Mouse (Mus musculus): ENCODE data around the gene Osbpl2. TPM values are rescaled to one million over a fixed set of nuclear protein-coding genes. Genes with fewer than 3 reads are reported as not detected.

The Osbpl2 gene
- polyA plus RNA-seq, 1 experiment from 2014 or later, result 10.4 TPM

DNA sequence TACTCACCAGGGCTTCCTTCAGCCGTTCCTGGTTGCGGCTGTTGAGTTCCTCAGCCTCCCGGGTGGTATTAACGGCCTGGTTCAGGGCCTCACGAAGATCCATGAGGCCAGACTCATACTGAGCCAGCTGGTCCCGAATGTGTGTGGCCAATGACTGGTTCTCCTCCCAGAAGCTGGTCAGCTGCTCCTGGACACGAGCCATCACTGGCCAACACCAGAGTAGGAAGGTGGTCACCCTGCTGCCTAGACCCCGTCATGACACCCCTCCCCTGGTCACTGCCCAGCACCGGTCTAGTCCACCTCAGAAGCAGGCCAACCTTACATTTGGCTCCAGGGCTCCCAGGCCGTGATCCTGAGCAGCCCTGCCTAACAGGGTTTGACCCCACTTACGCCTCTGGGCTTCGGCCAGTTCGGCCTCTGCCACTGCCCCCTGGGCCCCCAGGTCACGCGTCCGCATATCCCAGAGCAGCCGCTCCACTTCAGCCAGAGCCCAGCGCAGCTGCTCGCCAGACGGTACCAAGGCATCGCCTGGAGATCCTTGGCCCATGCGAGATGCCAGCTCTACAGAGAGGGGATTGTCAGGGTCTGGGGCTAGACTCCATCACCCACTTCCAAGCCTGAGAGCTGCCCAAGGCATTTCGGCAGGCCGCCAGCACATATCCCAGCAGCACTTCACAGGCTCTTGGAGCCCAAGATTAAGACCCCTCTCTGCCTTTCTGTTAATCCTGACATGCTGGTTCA, 65.1 kb downstream of the Osbpl2 start:
- 80% methylated on average over 24 of the region's 24 CpGs for WGBS (ENCODE audit: insufficient replicate concordance)
- no peaks in the 10 kb centered on the region for H3K9me3 ChIP-seq (replicated peaks)
- peaks cover 3% of the 10 kb centered on the region; the same call in 1 of the 2 replicates for H3K36me3 ChIP-seq
- H3K4me3 ChIP-seq (replicated peaks), result no peak overlapping the region
- no peaks in the 10 kb centered on the region for H3K27me3 ChIP-seq
- no peak overlapping the region for H3K4me2 ChIP-seq
- H3K4me1 ChIP-seq (replicated peaks), result no peaks in the 10 kb centered on the region
- no peak overlapping the region for H3K27ac ChIP-seq
- DNase-seq (no peak), ATAC-seq (ENCODE audit: low read depth) (no peak)
- no peak overlapping the region for H3K9ac ChIP-seq

- Histone ChIP-seq H3K4me1 (replicated peaks) (no peaks in the 10 kb centered on the region), H3K4me2 (no peak overlapping the region), H3K27me3 (no peaks in the 10 kb centered on the region), H3K9ac (no peak overlapping the region), H3K4me3 (replicated peaks) (no peak overlapping the region), H3K9me3 (replicated peaks) (no peaks in the 10 kb centered on the region), H3K36me3 (no peaks in the 10 kb centered on the region), H3K27ac (no peak overlapping the region)
- WGBS (ENCODE audit: insufficient replicate concordance), result 63% methylated on average over 6 of the region's 6 CpGs
- ATAC-seq (ENCODE audit: low read depth) (no peak), DNase-seq (no peak)
Observed at GRCm38 (mm10) chr2:180184752-180185109, 65.6 kb downstream of the Osbpl2 start.

DNA sequence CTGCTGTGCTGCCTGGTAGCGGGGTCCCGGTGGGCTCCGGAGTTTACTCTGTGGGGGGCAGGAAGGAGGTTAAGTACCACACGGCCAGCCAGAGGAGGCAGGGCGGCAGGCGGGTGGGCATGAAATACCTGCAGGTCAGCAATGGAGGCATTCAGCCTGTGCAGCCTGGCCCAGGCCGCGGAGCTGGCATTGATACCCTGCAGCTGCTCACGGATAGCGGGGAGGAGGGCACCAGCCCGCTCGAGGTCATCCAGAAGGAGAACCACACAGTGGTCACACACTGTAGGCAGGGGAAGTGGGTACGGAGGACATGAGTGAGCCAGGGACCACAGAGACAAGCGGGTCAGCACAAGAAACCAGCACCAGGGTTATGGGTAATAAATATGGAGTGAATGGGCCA, 66.6 kb downstream of the Osbpl2 start:
- H3K9ac ChIP-seq, result no peak overlapping the region
- no peak for ATAC-seq (ENCODE audit: low read depth)
- no peaks in the 10 kb centered on the region for H3K4me1 ChIP-seq (replicated peaks)
- H3K36me3 ChIP-seq, result no peaks in the 10 kb centered on the region
- no peaks in the 10 kb centered on the region for H3K27me3 ChIP-seq
- DNase-seq, result no peak
- no peaks in the 10 kb centered on the region for H3K9me3 ChIP-seq (replicated peaks)
- no peak overlapping the region for H3K27ac ChIP-seq
- 76% methylated on average over 14 of the region's 14 CpGs for WGBS (ENCODE audit: insufficient replicate concordance)
- no peak overlapping the region for H3K4me2 ChIP-seq
- H3K4me3 ChIP-seq (replicated peaks), result no peak overlapping the region

- Histone ChIP-seq H3K27ac (no peak overlapping the region), H3K36me3 (no peaks in the 10 kb centered on the region), H3K4me2 (no peak overlapping the region), H3K9me3 (replicated peaks) (no peaks in the 10 kb centered on the region), H3K4me3 (replicated peaks) (no peak overlapping the region), H3K9ac (no peak overlapping the region), H3K27me3 (no peaks in the 10 kb centered on the region), H3K4me1 (replicated peaks) (no peaks in the 10 kb centered on the region)
- 79% methylated on average over 11 of the region's 11 CpGs for WGBS (ENCODE audit: insufficient replicate concordance)
- no peak for DNase-seq
- no peak for ATAC-seq (ENCODE audit: low read depth)
Observed at GRCm38 (mm10) chr2:180187362-180187761, 68.3 kb downstream of the Osbpl2 start.

- Histone ChIP-seq H3K9ac (no peak overlapping the region), H3K36me3 (no peaks in the 10 kb centered on the region), H3K4me3 (replicated peaks) (no peak overlapping the region), H3K9me3 (replicated peaks) (no peaks in the 10 kb centered on the region), H3K4me1 (replicated peaks) (no peaks in the 10 kb centered on the region), H3K27me3 (no peaks in the 10 kb centered on the region), H3K4me2 (no peak overlapping the region), H3K27ac (no peak overlapping the region)
- DNase-seq (no peak), ATAC-seq (ENCODE audit: low read depth) (no peak)
- 40% methylated on average over 12 of the region's 12 CpGs for WGBS (ENCODE audit: insufficient replicate concordance)
Observed at GRCm38 (mm10) chr2:180196610-180197322, 77.7 kb downstream of the Osbpl2 start.

- Histone ChIP-seq H3K36me3 (no peaks in the 10 kb centered on the region), H3K27me3 (no peaks in the 10 kb centered on the region), H3K9ac (no peak overlapping the region), H3K4me1 (replicated peaks) (no peaks in the 10 kb centered on the region), H3K27ac (no peak overlapping the region), H3K9me3 (replicated peaks) (no peaks in the 10 kb centered on the region), H3K4me2 (no peak overlapping the region), H3K4me3 (replicated peaks) (no peak overlapping the region)
- ATAC-seq (ENCODE audit: low read depth) (no peak), DNase-seq (no peak)
- WGBS (ENCODE audit: insufficient replicate concordance), result 72% methylated on average over 10 of the region's 10 CpGs
Observed at GRCm38 (mm10) chr2:180197323-180198037, 78.4 kb downstream of the Osbpl2 start.

GRCm38 (mm10) chr2:180198782-180199181, 79.7 kb downstream of the Osbpl2 start:
- no peaks in the 10 kb centered on the region for H3K9me3 ChIP-seq (replicated peaks)
- no peaks in the 10 kb centered on the region for H3K36me3 ChIP-seq
- no peak overlapping the region for H3K9ac ChIP-seq
- no peak for ATAC-seq (ENCODE audit: low read depth)
- 77% methylated on average over 10 of the region's 10 CpGs for WGBS (ENCODE audit: insufficient replicate concordance)
- H3K4me1 ChIP-seq (replicated peaks), result no peaks in the 10 kb centered on the region
- no peak overlapping the region for H3K4me3 ChIP-seq (replicated peaks)
- no peaks in the 10 kb centered on the region for H3K27me3 ChIP-seq
- H3K4me2 ChIP-seq, result no peak overlapping the region
- DNase-seq, result no peak
- H3K27ac ChIP-seq, result no peak overlapping the region

- Histone ChIP-seq H3K4me2 (no peak overlapping the region), H3K27me3 (no peaks in the 10 kb centered on the region), H3K36me3 (no peaks in the 10 kb centered on the region), H3K4me3 (replicated peaks) (no peak overlapping the region), H3K27ac (no peak overlapping the region), H3K9me3 (replicated peaks) (no peaks in the 10 kb centered on the region), H3K9ac (no peak overlapping the region), H3K4me1 (replicated peaks) (no peaks in the 10 kb centered on the region)
- ATAC-seq (ENCODE audit: low read depth) (no peak), DNase-seq (no peak)
- WGBS (ENCODE audit: insufficient replicate concordance), result 64% methylated on average over 11 of the region's 11 CpGs
Observed at GRCm38 (mm10) chr2:180200681-180201080, 81.6 kb downstream of the Osbpl2 start.

DNA sequence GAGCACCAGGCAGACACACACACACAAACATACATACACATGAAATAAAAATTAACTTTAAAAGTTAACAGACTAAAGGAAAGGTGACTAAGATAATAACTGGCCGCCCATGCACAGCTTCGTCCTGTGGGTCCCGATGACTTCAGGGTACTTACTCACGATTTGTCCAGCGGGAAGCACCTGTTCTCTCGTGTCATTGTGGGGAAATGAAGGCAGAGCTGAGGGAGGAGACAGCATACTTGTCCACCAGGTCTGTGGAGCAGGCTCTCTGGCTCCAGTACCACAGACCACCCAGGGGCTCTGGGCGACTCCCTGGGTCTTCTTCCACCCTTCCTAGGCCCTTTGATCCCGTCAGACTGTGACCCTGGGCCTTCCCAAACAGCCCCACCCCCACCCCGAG, 82.2 kb downstream of the Osbpl2 start:
- WGBS (ENCODE audit: insufficient replicate concordance), result 63% methylated on average over 9 of the region's 9 CpGs
- H3K27ac ChIP-seq, result no peak overlapping the region
- no peaks in the 10 kb centered on the region for H3K4me1 ChIP-seq (replicated peaks)
- H3K9me3 ChIP-seq (replicated peaks), result no peaks in the 10 kb centered on the region
- no peak overlapping the region for H3K4me3 ChIP-seq (replicated peaks)
- no peaks in the 10 kb centered on the region for H3K36me3 ChIP-seq
- DNase-seq (no peak), ATAC-seq (ENCODE audit: low read depth) (no peak)
- H3K27me3 ChIP-seq, result no peaks in the 10 kb centered on the region
- no peak overlapping the region for H3K9ac ChIP-seq
- H3K4me2 ChIP-seq, result no peak overlapping the region

DNA sequence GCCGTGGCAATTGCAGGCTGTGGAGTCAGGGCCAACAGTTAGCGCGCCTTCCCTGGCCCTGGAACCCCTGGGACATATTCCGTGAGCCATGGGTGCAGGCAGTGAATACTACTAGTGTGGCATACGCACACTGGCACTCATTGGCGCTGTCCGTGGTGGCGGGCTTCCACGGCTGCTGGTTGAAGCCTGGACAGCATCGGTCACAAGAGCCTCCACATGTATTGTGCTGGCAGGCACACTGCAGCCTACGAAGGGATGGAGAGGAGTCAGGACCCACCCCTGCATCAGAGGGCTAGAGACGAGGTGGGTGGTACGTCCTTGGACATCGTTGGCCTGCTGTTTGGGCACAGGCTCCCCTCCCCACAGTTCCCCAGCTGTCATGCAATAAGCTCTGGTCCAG, 83.2 kb downstream of the Osbpl2 start:
- Histone ChIP-seq H3K4me3 (replicated peaks) (no peak overlapping the region), H3K4me2 (no peak overlapping the region), H3K4me1 (replicated peaks) (no peaks in the 10 kb centered on the region), H3K27me3 (no peaks in the 10 kb centered on the region), H3K27ac (no peak overlapping the region), H3K9me3 (replicated peaks) (no peaks in the 10 kb centered on the region), H3K36me3 (no peaks in the 10 kb centered on the region), H3K9ac (no peak overlapping the region)
- no peak for DNase-seq
- WGBS (ENCODE audit: insufficient replicate concordance), result 78% methylated on average over 14 of the region's 14 CpGs
- ATAC-seq (ENCODE audit: low read depth), result no peak

DNA sequence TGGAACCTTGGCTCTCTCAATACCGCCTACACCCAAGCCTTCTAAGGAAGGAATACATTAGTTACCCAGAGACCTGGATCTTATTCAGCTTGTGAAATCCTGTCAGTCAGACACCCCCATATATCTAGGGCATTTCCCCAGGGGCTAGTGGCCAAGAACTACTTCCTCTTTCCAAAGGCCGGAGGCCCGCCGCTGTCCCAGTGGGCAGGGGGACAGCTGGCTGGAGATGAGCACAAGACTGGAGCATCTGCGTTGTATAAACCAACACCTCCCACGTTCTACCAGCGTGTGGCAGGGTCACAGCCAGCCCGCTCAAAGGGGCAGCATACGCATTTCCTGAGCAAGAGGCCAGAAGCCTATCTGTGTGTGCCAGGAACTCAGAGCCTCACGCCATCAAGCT, 83.7 kb downstream of the Osbpl2 start:
- H3K4me3 ChIP-seq (replicated peaks), result no peak overlapping the region
- no peak for DNase-seq
- H3K9me3 ChIP-seq (replicated peaks), result no peaks in the 10 kb centered on the region
- WGBS (ENCODE audit: insufficient replicate concordance), result 33% methylated on average over 10 of the region's 10 CpGs
- no peaks in the 10 kb centered on the region for H3K27me3 ChIP-seq
- no peaks in the 10 kb centered on the region for H3K36me3 ChIP-seq
- no peak for ATAC-seq (ENCODE audit: low read depth)
- H3K27ac ChIP-seq, result no peak overlapping the region
- H3K9ac ChIP-seq, result no peak overlapping the region
- no peak overlapping the region for H3K4me2 ChIP-seq
- no peaks in the 10 kb centered on the region for H3K4me1 ChIP-seq (replicated peaks)
